Mouse (Mus musculus) hindbrain, embryonic 12.5 days (tissue): ENCODE results near the gene Rbfox1. TPM values are rescaled to one million over a fixed set of nuclear protein-coding genes. Genes with fewer than 3 reads are reported as not detected.

Experiments
- ATAC-seq: fragments of 200-750 bp; cut with Nextera tagmentation; 2 replicates; pipeline ENCODE4 v1.8.0; 2017; ENCODE audit warnings: moderate TSS enrichment; ENCODE audit not compliant: low FRiP score
- H3K27ac ChIP-seq: fragments of 300-500 bp; sonication (generic); 2 replicates; pipeline ENCODE4 v1.5.1; 2016; ENCODE audit warnings: mild to moderate bottlenecking
- H3K27me3 ChIP-seq: fragments of 300-500 bp; sonication (generic); 2 replicates; pipeline ENCODE4 v1.6.1; 2016; ENCODE audit warnings: mild to moderate bottlenecking
- H3K36me3 ChIP-seq: fragments of 300-500 bp; sonication (generic); 2 replicates; pipeline ENCODE4 v1.6.1; 2016; ENCODE audit warnings: mild to moderate bottlenecking
- H3K4me1 ChIP-seq: fragments of 300-500 bp; sonication (generic); 2 replicates; pipeline ENCODE4 v1.6.1; 2016
- H3K4me2 ChIP-seq: fragments of 300-500 bp; sonication (generic); replicated peaks from 2 replicates; pipeline ENCODE4 v1.6.1; 2016; ENCODE audit warnings: mild to moderate bottlenecking
- H3K4me3 ChIP-seq: fragments of 300-500 bp; sonication (generic); 2 replicates; pipeline ENCODE4 v1.5.1; 2016; ENCODE audit warnings: mild to moderate bottlenecking
- H3K9ac ChIP-seq: fragments of 300-500 bp; sonication (generic); 2 replicates; pipeline ENCODE4 v1.6.1; 2016; ENCODE audit warnings: mild to moderate bottlenecking, moderate library complexity
- H3K9me3 ChIP-seq: fragments of 300-500 bp; sonication (generic); replicated peaks from 2 replicates; pipeline ENCODE4 v1.6.1; 2016; ENCODE audit warnings: mild to moderate bottlenecking
- WGBS: fragments of 180-500 bp; shearing (Covaris S2); methylation state at CpG from one replicate; pipeline ENCODE4 v1.1.7; 2016; 5-methylcytosine and 5-hydroxymethylcytosine counted together
- polyA plus RNA-seq: library from polyadenylated mRNA; unstranded; fragments of >200 nt; fragmentation: Nextera tagmentation; extraction: Ambion mirVana; gene quantifications from 2 replicates; pipeline ENCODE4 v1.2.1, GENCODE M21; 2016

Rbfox1 gene
- polyA plus RNA-seq, 1 experiment from 2014 or later, result 50.1 TPM

GRCm38 (mm10) chr16:6000016-6000415 is 114.9 kb downstream of the Rbfox1 start:
- Histone ChIP-seq H3K36me3 (no peaks in the 10 kb centered on the region), H3K9me3 (no peaks in the 10 kb centered on the region), H3K9ac (no peak overlapping the region), H3K4me3 (no peak overlapping the region), H3K27ac (no peak overlapping the region), H3K4me2 (no peak overlapping the region), H3K27me3 (peaks cover 15% of the 10 kb centered on the region), H3K4me1 (0 out of 2 replicates have a peak, but pooled peaks cover 5% of the 10 kb centered on the region)
- 67% methylated on average over 1 of the region's 1 CpGs for WGBS
- ATAC-seq, result no peak

GRCm38 (mm10) chr16:6006996-6007395 is 121.8 kb downstream of the Rbfox1 start:
- H3K27ac ChIP-seq, result no peak overlapping the region
- no peaks in the 10 kb centered on the region for H3K4me1 ChIP-seq
- ATAC-seq, result no peak
- H3K9ac ChIP-seq, result no peak overlapping the region
- no peak overlapping the region for H3K4me2 ChIP-seq
- H3K36me3 ChIP-seq, result no peaks in the 10 kb centered on the region
- H3K4me3 ChIP-seq, result no peak overlapping the region
- no peaks in the 10 kb centered on the region for H3K27me3 ChIP-seq
- no peaks in the 10 kb centered on the region for H3K9me3 ChIP-seq

- 85% methylated on average over 3 of the region's 3 CpGs for WGBS
- no peaks in the 10 kb centered on the region for H3K4me1 ChIP-seq
- no peak overlapping the region for H3K4me3 ChIP-seq
- no peak for ATAC-seq
- no peaks in the 10 kb centered on the region for H3K36me3 ChIP-seq
- no peaks in the 10 kb centered on the region for H3K9me3 ChIP-seq
- H3K27ac ChIP-seq, result no peak overlapping the region
- no peak overlapping the region for H3K4me2 ChIP-seq
- H3K27me3 ChIP-seq, result no peaks in the 10 kb centered on the region
- no peak overlapping the region for H3K9ac ChIP-seq
Measured at GRCm38 (mm10) chr16:6012853-6013252, 127.7 kb downstream of the Rbfox1 start.

DNA sequence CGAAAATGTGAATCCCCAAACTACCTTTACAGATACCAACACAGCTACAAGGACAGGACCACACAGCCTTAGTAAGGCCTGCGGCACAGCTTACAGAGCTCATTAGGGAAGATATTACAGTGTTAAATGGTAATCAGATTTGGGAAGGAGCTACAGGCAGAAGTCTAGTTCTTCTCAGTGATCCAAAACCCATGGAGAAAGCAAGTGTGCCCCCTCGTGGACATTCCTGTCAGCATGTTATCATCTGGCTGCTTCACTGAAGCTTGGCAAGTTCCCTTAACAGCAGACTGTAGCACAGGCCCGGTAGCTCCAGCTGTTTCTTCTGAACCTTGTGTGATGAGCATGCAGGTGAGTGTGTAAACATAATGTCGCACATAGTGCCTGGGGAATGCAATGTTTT is 133.5 kb downstream of the Rbfox1 start:
- Histone ChIP-seq H3K4me1 (no peaks in the 10 kb centered on the region), H3K27me3 (no peaks in the 10 kb centered on the region), H3K4me2 (no peak overlapping the region), H3K27ac (no peak overlapping the region), H3K36me3 (no peaks in the 10 kb centered on the region), H3K9ac (no peak overlapping the region), H3K9me3 (no peaks in the 10 kb centered on the region), H3K4me3 (no peak overlapping the region)
- 53% methylated on average over 5 of the region's 5 CpGs for WGBS
- ATAC-seq, result no peak

GRCm38 (mm10) chr16:6019361-6019760 is 134.2 kb downstream of the Rbfox1 start:
- WGBS, result 30% methylated on average over 1 of the region's 1 CpGs
- no peaks in the 10 kb centered on the region for H3K4me1 ChIP-seq
- no peak for ATAC-seq
- H3K4me3 ChIP-seq, result no peak overlapping the region
- H3K4me2 ChIP-seq, result no peak overlapping the region
- H3K9me3 ChIP-seq, result no peaks in the 10 kb centered on the region
- no peaks in the 10 kb centered on the region for H3K36me3 ChIP-seq
- no peak overlapping the region for H3K9ac ChIP-seq
- no peak overlapping the region for H3K27ac ChIP-seq
- no peaks in the 10 kb centered on the region for H3K27me3 ChIP-seq

DNA sequence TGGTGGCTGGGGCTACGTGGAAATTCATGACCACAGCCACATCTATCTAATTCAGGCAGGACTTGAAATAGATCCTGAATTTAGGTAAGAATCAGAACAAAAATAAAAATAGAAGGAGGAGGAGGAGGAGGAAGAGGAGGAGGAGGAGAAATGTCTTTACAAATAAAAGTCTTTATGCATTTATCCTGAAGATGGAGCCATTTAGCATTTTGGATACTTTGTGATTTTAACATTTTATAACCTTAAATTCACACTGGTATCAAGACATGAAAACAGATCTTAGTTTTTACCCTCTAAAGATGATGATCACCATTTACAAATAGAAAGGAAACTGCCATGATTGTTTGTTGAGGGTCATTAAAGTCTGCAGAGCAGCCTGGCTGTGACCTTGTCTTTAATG is 146.1 kb downstream of the Rbfox1 start:
- Histone ChIP-seq H3K4me2 (no peak overlapping the region), H3K9ac (no peak overlapping the region), H3K4me3 (no peak overlapping the region), H3K27ac (no peak overlapping the region), H3K9me3 (no peaks in the 10 kb centered on the region), H3K36me3 (no peaks in the 10 kb centered on the region), H3K4me1 (no peaks in the 10 kb centered on the region), H3K27me3 (peaks cover 4% of the 10 kb centered on the region; the same call in 1 of the 2 replicates)
- WGBS, result 81% methylated on average over 1 of the region's 1 CpGs
- no peak for ATAC-seq

- Histone ChIP-seq H3K4me3 (no peak overlapping the region), H3K27ac (no peak overlapping the region), H3K4me1 (no peaks in the 10 kb centered on the region), H3K4me2 (no peak overlapping the region), H3K9me3 (no peaks in the 10 kb centered on the region), H3K36me3 (no peaks in the 10 kb centered on the region), H3K9ac (no peak overlapping the region), H3K27me3 (peaks cover 4% of the 10 kb centered on the region; the same call in 1 of the 2 replicates)
- no peak for ATAC-seq
- WGBS, result 86% methylated on average over 7 of the region's 7 CpGs
Measured at GRCm38 (mm10) chr16:6032563-6032962, 147.4 kb downstream of the Rbfox1 start.

- H3K27ac ChIP-seq, result no peak overlapping the region
- H3K9ac ChIP-seq, result no peak overlapping the region
- H3K9me3 ChIP-seq, result no peaks in the 10 kb centered on the region
- H3K4me2 ChIP-seq, result no peak overlapping the region
- no peaks in the 10 kb centered on the region for H3K4me1 ChIP-seq
- 79% methylated on average over 3 of the region's 3 CpGs for WGBS
- ATAC-seq, result no peak
- no peaks in the 10 kb centered on the region for H3K36me3 ChIP-seq
- peaks cover 3% of the 10 kb centered on the region; the same call in 1 of the 2 replicates for H3K27me3 ChIP-seq
- no peak overlapping the region for H3K4me3 ChIP-seq
Measured at GRCm38 (mm10) chr16:6034876-6035275, 149.7 kb downstream of the Rbfox1 start.

DNA sequence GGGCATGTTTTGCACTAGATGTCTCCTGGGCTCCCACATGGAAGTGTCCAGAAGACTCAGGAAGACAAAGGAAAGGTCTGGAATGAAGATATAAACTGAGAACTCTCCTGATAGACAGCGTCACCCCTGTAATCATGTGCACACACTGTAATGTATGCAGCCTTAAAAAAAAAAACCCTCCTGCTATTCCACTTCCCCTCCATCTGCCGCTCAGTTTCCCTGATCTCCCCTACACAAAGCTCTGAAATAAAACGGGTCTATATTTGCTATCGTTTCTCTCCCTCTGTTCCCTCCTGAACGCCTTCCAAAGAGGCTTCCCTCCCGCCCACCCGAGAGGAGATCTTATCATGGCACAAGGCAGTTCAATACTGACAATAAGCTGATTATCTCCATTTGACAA is 151.9 kb downstream of the Rbfox1 start:
- ATAC-seq, result no peak
- H3K4me2 ChIP-seq, result no peak overlapping the region

GRCm38 (mm10) chr16:6042766-6043165 is 157.6 kb downstream of the Rbfox1 start:
- ATAC-seq, result no peak
- H3K4me1 ChIP-seq, result no peaks in the 10 kb centered on the region
- H3K27me3 ChIP-seq, result no peaks in the 10 kb centered on the region
- H3K4me2 ChIP-seq, result no peak overlapping the region
- no peaks in the 10 kb centered on the region for H3K9me3 ChIP-seq
- H3K4me3 ChIP-seq, result no peak overlapping the region
- WGBS, result 84% methylated on average over 3 of the region's 3 CpGs
- H3K36me3 ChIP-seq, result no peaks in the 10 kb centered on the region
- no peak overlapping the region for H3K9ac ChIP-seq
- no peak overlapping the region for H3K27ac ChIP-seq

More for the DNA sequence above, 151.9 kb downstream of the Rbfox1 start:
- Histone ChIP-seq H3K36me3 (no peaks in the 10 kb centered on the region), H3K4me3 (no peak overlapping the region), H3K9ac (no peak overlapping the region), H3K27me3 (no peaks in the 10 kb centered on the region), H3K27ac (no peak overlapping the region), H3K9me3 (no peaks in the 10 kb centered on the region), H3K4me1 (no peaks in the 10 kb centered on the region)
- WGBS, result 68% methylated on average over 7 of the region's 7 CpGs

GRCm38 (mm10) chr16:6048601-6049000 is 163.4 kb downstream of the Rbfox1 start:
- WGBS, result 95% methylated on average over 1 of the region's 1 CpGs

DNA sequence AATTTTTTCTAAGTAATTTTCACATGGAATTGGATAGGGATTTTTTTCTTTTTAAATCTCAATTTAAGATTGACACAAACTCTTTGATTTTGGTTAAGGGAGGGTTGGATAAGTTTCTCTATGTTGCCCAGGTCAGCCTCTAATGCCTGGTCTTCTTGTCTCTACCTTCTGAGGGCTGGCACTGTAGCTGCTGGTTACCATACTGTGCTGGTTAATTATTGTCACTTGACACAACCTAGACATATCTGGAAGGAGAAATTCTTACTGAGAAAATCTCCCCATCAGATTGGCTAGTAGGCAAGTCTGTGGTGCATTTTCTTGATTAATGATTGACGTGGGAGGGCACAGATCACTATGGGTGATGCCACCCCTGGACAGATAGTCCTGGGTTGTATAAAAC is 177.3 kb downstream of the Rbfox1 start:
- WGBS, result 77% methylated on average over 1 of the region's 1 CpGs
- no peak overlapping the region for H3K27ac ChIP-seq
- H3K4me1 ChIP-seq, result no peaks in the 10 kb centered on the region
- H3K9me3 ChIP-seq, result no peaks in the 10 kb centered on the region
- H3K36me3 ChIP-seq, result no peaks in the 10 kb centered on the region
- no peak overlapping the region for H3K9ac ChIP-seq
- no peak overlapping the region for H3K4me2 ChIP-seq
- ATAC-seq, result no peak
- no peaks in the 10 kb centered on the region for H3K27me3 ChIP-seq
- H3K4me3 ChIP-seq, result no peak overlapping the region

More at GRCm38 (mm10) chr16:6048601-6049000, 163.4 kb downstream of the Rbfox1 start:
- H3K4me2 ChIP-seq, result no peak overlapping the region
- ATAC-seq, result no peak
- no peaks in the 10 kb centered on the region for H3K27me3 ChIP-seq
- H3K4me1 ChIP-seq, result no peaks in the 10 kb centered on the region
- H3K27ac ChIP-seq, result no peak overlapping the region
- no peaks in the 10 kb centered on the region for H3K9me3 ChIP-seq
- H3K9ac ChIP-seq, result no peak overlapping the region
- no peak overlapping the region for H3K4me3 ChIP-seq
- H3K36me3 ChIP-seq, result no peaks in the 10 kb centered on the region

DNA sequence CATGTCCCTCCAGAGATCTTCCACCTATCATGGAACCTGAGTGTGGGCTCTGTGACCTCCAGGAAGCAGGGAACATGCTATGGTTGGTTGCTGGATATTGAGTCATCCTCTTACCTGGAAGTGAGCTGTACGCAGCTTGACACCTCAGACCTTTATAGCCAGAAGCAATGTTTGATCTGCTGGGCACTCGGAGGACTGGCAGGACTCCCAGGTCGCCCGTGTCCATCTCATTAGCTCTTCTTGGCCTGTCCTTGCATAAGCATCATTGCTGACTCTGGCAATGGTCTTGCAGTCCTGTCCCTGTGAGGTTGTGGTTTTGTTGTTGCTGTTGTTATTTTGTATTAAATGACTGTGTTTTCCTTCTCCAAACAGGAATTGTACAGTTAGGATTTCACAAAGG is 180.3 kb downstream of the Rbfox1 start:
- H3K4me1 ChIP-seq, result no peaks in the 10 kb centered on the region
- H3K4me2 ChIP-seq, result no peak overlapping the region
- H3K4me3 ChIP-seq, result no peak overlapping the region
- 92% methylated on average over 4 of the region's 4 CpGs for WGBS
- ATAC-seq, result no peak
- no peak overlapping the region for H3K9ac ChIP-seq
- H3K36me3 ChIP-seq, result no peaks in the 10 kb centered on the region
- H3K27ac ChIP-seq, result no peak overlapping the region
- H3K9me3 ChIP-seq, result no peaks in the 10 kb centered on the region
- no peaks in the 10 kb centered on the region for H3K27me3 ChIP-seq
